Mouse (Mus musculus) intestine, embryonic 14.5 days (tissue): ENCODE measurements around the gene Spon1. TPM values are rescaled to one million over a fixed set of nuclear protein-coding genes. Genes with fewer than 3 reads are reported as not detected.

Experiments used
- ATAC-seq: fragments of 200-750 bp; cut with Nextera tagmentation; replicated peaks from 2 replicates; pipeline ENCODE4 v1.8.0; 2017; ENCODE audit warnings: low read depth, moderate number of reproducible peaks, moderate TSS enrichment, moderate library complexity; ENCODE audit not compliant: low FRiP score, low TSS enrichment
- DNase-seq: peaks from one replicate; pipeline ENCODE4 v3.0.0-alpha.2; 2018; ENCODE audit warnings: low spot score
- H3K27ac ChIP-seq: fragments of 300-500 bp; sonication (generic); 2 replicates; pipeline ENCODE4 v1.5.1; 2014; ENCODE audit warnings: low read depth, mild to moderate bottlenecking, control low read depth
- H3K27me3 ChIP-seq: fragments of 300-500 bp; sonication (generic); replicated peaks from 2 replicates; pipeline ENCODE4 v1.6.1; 2014; ENCODE audit warnings: low read length, control low read depth; ENCODE audit not compliant: control insufficient read depth, insufficient read depth
- H3K36me3 ChIP-seq: fragments of 300-500 bp; sonication (generic); 2 replicates; pipeline ENCODE4 v1.6.1; 2014; ENCODE audit warnings: low read length, control low read depth; ENCODE audit not compliant: control insufficient read depth, insufficient read depth
- H3K4me1 ChIP-seq: fragments of 300-500 bp; sonication (generic); replicated peaks from 2 replicates; pipeline ENCODE4 v1.6.1; 2014; ENCODE audit warnings: low read length, control low read depth, mixed read lengths; ENCODE audit not compliant: control insufficient read depth, insufficient read depth
- H3K4me2 ChIP-seq: fragments of 300-500 bp; sonication (generic); 2 replicates; pipeline ENCODE4 v1.6.1; 2014; ENCODE audit warnings: low read length
- H3K4me3 ChIP-seq: fragments of 300-500 bp; sonication (generic); 2 replicates; pipeline ENCODE4 v1.5.1; 2014; ENCODE audit warnings: low read depth, low read length, control low read depth, mixed read lengths
- H3K9ac ChIP-seq: fragments of 300-500 bp; sonication (generic); 2 replicates; pipeline ENCODE4 v1.6.1; 2014; ENCODE audit warnings: mild to moderate bottlenecking, low read length
- H3K9me3 ChIP-seq: fragments of 300-500 bp; sonication (generic); 2 replicates; pipeline ENCODE4 v1.6.1; 2016; ENCODE audit warnings: low read length, control low read depth; ENCODE audit not compliant: control insufficient read depth
- WGBS: fragments of 180-500 bp; shearing (Covaris S2); extraction: QIAGEN DNeasy Blood & Tissue Kit; methylation state at CpG from one replicate; pipeline ENCODE4 v1.1.7; 2014; 5-methylcytosine and 5-hydroxymethylcytosine counted together
- polyA plus RNA-seq: library from polyadenylated mRNA; unstranded; fragments of >200 nt; fragmentation: Nextera tagmentation; extraction: Ambion mirVana; gene quantifications from 2 replicates; pipeline ENCODE4 v1.2.1, GENCODE M21; 2014

Gene Spon1
- polyA plus RNA-seq, 1 experiment from 2014 or later, result 12.2 TPM

DNA sequence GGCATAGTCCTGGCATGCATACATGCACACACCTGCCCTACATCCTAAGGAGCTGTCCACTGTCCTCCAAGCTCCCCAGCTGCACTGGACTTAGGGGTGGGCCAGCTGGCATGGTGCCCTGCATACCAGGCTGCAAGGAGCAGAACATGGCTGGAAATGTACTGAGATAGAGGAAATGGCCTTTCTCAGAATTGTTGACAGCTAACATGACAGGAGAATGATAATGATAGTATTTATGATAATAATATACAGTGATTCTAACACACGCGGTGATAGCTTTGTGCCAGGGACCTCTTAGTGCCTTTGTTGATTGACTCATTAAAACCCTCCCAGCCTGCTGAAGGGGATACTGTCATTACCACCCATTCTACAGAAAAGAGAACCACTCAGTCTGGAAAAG, 54.4 kb downstream of the Spon1 start:
- 38% methylated on average over 2 of the region's 2 CpGs for WGBS
- Histone ChIP-seq H3K4me3 (no peak overlapping the region), H3K9ac (no peak overlapping the region), H3K36me3 (no peaks in the 10 kb centered on the region), H3K27ac (no peak overlapping the region), H3K4me2 (no peak overlapping the region), H3K27me3 (no peaks in the 10 kb centered on the region), H3K9me3 (no peaks in the 10 kb centered on the region), H3K4me1 (peaks cover 2% of the 10 kb centered on the region; the same call in 1 of the 2 replicates)
- no peak for ATAC-seq
- DNase-seq, result no peak

- Histone ChIP-seq H3K27me3 (no peaks in the 10 kb centered on the region), H3K4me2 (no peak overlapping the region), H3K27ac (no peak overlapping the region), H3K36me3 (no peaks in the 10 kb centered on the region), H3K4me3 (no peak overlapping the region), H3K9me3 (no peaks in the 10 kb centered on the region), H3K9ac (no peak overlapping the region), H3K4me1 (peaks cover 12% of the 10 kb centered on the region; the same call in 1 of the 2 replicates)
- ATAC-seq (no peak), DNase-seq (no peak)
- 59% methylated on average over 3 of the region's 3 CpGs for WGBS
These were observed 57.2 kb downstream of the Spon1 start for GRCm38 (mm10) chr7:113823026-113823425.

GRCm38 (mm10) chr7:113824651-113825050, 58.9 kb downstream of the Spon1 start:
- Histone ChIP-seq H3K4me1 (peaks cover 12% of the 10 kb centered on the region; the same call in 1 of the 2 replicates), H3K27ac (no peak overlapping the region), H3K27me3 (no peaks in the 10 kb centered on the region), H3K4me3 (no peak overlapping the region), H3K9me3 (no peaks in the 10 kb centered on the region), H3K9ac (no peak overlapping the region), H3K4me2 (no peak overlapping the region), H3K36me3 (no peaks in the 10 kb centered on the region)
- WGBS, result 90% methylated on average over 6 of the region's 6 CpGs
- DNase-seq, result no peak
- no peak for ATAC-seq

DNA sequence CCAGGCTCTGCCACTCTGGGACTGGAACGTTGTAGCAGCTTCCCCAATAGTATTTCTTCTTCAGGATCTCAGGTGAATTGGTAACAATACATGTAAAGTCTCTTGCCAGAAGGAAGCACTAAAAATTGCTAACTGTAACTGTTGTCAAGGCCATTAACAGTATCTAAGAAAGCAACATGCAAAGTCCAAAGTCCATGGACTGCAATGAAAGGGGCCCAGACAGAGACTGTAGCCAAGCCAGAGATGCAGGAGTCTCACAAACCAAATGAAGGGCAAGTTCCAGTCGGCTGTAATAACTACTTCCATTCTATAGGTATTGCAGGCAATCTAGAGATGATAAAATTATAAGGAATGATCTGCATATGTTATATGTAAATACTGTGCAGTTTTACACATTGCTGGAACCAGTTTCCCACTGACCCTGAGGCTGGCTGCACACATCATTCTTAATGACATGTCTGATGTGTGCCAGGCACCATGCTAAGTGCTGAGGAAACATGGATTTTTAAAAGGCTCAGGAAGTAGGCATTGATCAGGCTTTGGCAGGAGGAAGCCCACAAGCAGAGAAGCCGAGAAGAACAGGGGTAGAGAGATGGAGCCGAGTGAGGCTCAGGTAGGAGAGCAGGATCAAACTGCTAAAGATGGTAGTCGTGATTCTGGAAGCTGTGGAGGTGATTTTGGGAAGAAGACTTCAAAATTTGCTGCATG, 59.9 kb downstream of the Spon1 start:
- Histone ChIP-seq H3K4me3 (no peak overlapping the region), H3K9ac (no peak overlapping the region), H3K9me3 (no peaks in the 10 kb centered on the region), H3K36me3 (no peaks in the 10 kb centered on the region), H3K4me2 (no peak overlapping the region), H3K4me1 (peaks cover 10% of the 10 kb centered on the region; the same call in 1 of the 2 replicates), H3K27me3 (no peaks in the 10 kb centered on the region), H3K27ac (no peak overlapping the region)
- ATAC-seq (no peak), DNase-seq (no peak)
- WGBS, result 49% methylated on average over 5 of the region's 5 CpGs

- no peaks in the 10 kb centered on the region for H3K9me3 ChIP-seq
- H3K4me2 ChIP-seq, result no peak overlapping the region
- DNase-seq (no peak), ATAC-seq (no peak)
- H3K4me1 ChIP-seq, result peaks cover 10% of the 10 kb centered on the region; the same call in 1 of the 2 replicates
- WGBS, result 29% methylated on average over 1 of the region's 1 CpGs
- no peak overlapping the region for H3K27ac ChIP-seq
- no peak overlapping the region for H3K9ac ChIP-seq
- no peaks in the 10 kb centered on the region for H3K36me3 ChIP-seq
- H3K4me3 ChIP-seq, result no peak overlapping the region
- no peaks in the 10 kb centered on the region for H3K27me3 ChIP-seq
These were observed 60.7 kb downstream of the Spon1 start for GRCm38 (mm10) chr7:113826510-113826909.

- 60% methylated on average over 2 of the region's 2 CpGs for WGBS
- no peak for DNase-seq
- no peaks in the 10 kb centered on the region for H3K9me3 ChIP-seq
- H3K4me3 ChIP-seq, result no peak overlapping the region
- no peak overlapping the region for H3K9ac ChIP-seq
- ATAC-seq, result no peak
- no peaks in the 10 kb centered on the region for H3K36me3 ChIP-seq
- H3K27me3 ChIP-seq, result no peaks in the 10 kb centered on the region
- no peak overlapping the region for H3K27ac ChIP-seq
- H3K4me1 ChIP-seq, result peaks cover 10% of the 10 kb centered on the region; the same call in 1 of the 2 replicates
- H3K4me2 ChIP-seq, result no peak overlapping the region
These were observed 62.3 kb downstream of the Spon1 start for GRCm38 (mm10) chr7:113828122-113828571.

GRCm38 (mm10) chr7:113828576-113828975, 62.8 kb downstream of the Spon1 start:
- ATAC-seq (no peak), DNase-seq (no peak)
- H3K4me2 ChIP-seq, result no peak overlapping the region
- H3K4me3 ChIP-seq, result no peak overlapping the region
- H3K36me3 ChIP-seq, result no peaks in the 10 kb centered on the region
- H3K4me1 ChIP-seq, result peaks cover 10% of the 10 kb centered on the region; the same call in 1 of the 2 replicates
- no peak overlapping the region for H3K27ac ChIP-seq
- no peaks in the 10 kb centered on the region for H3K27me3 ChIP-seq
- no peak overlapping the region for H3K9ac ChIP-seq
- WGBS, result 69% methylated on average over 2 of the region's 2 CpGs
- no peaks in the 10 kb centered on the region for H3K9me3 ChIP-seq

DNA sequence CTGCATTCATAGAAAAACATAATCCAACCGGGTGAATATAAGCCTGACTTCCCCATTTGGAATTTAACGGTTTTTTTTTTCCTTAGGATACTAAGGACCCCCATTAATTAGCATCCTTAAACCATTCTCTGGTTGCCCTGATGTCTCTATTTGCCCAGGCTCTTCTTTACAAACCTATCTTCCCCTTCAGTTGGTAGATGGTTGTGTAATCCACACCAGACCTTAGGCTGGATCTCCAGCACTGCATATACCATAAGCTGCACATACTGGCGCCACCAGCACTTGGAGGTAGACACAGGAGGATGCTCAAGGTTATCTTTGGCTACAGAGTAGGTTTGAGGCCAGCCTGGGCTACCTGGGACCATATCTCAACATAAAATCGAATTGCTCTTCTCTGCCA, 71.4 kb downstream of the Spon1 start:
- no peak overlapping the region for H3K4me3 ChIP-seq
- no peaks in the 10 kb centered on the region for H3K36me3 ChIP-seq
- H3K4me2 ChIP-seq, result no peak overlapping the region
- no peak overlapping the region for H3K9ac ChIP-seq
- ATAC-seq (no peak), DNase-seq (no peak)
- 81% methylated on average over 4 of the region's 4 CpGs for WGBS
- no peaks in the 10 kb centered on the region for H3K9me3 ChIP-seq
- no peaks in the 10 kb centered on the region for H3K27me3 ChIP-seq
- H3K27ac ChIP-seq, result no peak overlapping the region
- H3K4me1 ChIP-seq, result no peaks in the 10 kb centered on the region

- no peak for ATAC-seq
- DNase-seq, result no peak
- Histone ChIP-seq H3K9me3 (no peaks in the 10 kb centered on the region), H3K4me1 (no peaks in the 10 kb centered on the region), H3K4me2 (no peak overlapping the region), H3K9ac (no peak overlapping the region), H3K27ac (no peak overlapping the region), H3K27me3 (no peaks in the 10 kb centered on the region), H3K4me3 (no peak overlapping the region), H3K36me3 (no peaks in the 10 kb centered on the region)
- WGBS, result 82% methylated on average over 8 of the region's 8 CpGs
These were observed 73.6 kb downstream of the Spon1 start for GRCm38 (mm10) chr7:113839431-113839830.
